Mouse (Mus musculus): Measurements from ENCODE around the gene Ngef. TPM values are rescaled to one million over a fixed set of nuclear protein-coding genes. Genes with fewer than 3 reads are reported as not detected.

The Ngef gene
- total RNA-seq, 1 experiment = 1.2 TPM

DNA sequence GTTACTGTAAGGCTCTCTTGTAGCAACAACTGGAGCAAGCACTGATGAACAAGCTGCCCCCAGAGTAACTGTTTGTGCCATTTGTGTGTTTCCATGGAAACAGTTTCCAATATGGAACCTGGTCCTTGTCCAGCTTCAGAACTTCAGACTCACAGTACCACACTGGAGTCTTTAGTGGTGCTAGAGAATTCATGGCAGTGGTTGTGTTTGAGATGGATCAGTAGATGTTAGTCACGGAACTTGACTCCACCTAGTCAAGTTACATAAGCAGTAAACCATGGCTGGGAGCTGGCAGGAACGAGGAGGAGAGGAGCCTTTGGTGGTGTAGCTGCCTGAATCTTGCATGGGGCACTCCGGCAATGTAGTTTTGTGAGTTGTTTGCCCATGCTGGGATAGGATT is 39.6 kb downstream of the Ngef start:
- H3K27ac ChIP-seq (ENCODE audit: insufficient read depth, low read depth, low read length, poor library complexity, severe bottlenecking) = no peak overlapping the region
- DNase-seq (ENCODE audit: low read depth, low spot score) = no peak
- H3K4me3 ChIP-seq (ENCODE audit: insufficient read depth in 1 of 2, low read depth in 1 of 2, low read length in 2 of 2, poor library complexity in 1 of 2, severe bottlenecking in 1 of 2) = no peak overlapping the region
- in situ Hi-C loops (cut with MboI; ENCODE audit: low sequenced_read_pairs in 2 of 2, unreplicated experiment in 2 of 2) = no loop called here
- H3K36me3 ChIP-seq (ENCODE audit: control insufficient read depth, insufficient read depth, low read length, poor library complexity, severe bottlenecking) = no peaks in the 10 kb centered on the region
- TF ChIP-seq CHD2 (IDR thresholded peaks at IDR 0.05; ENCODE audit: low read depth, low read length) = no peak
- TF ChIP-seq ZNF384 (IDR thresholded peaks at IDR 0.05; ENCODE audit: low read depth, low read length) = no peak
- no peak for TF ChIP-seq MAFK (IDR thresholded peaks at IDR 0.05; ENCODE audit: insufficient read depth, low read depth, low read length)
- TF ChIP-seq ZC3H11A (IDR thresholded peaks at IDR 0.05; ENCODE audit: borderline replicate concordance, low read depth, low read length) = no peak
- TF ChIP-seq HCFC1 (IDR thresholded peaks at IDR 0.05; ENCODE audit: borderline replicate concordance, insufficient read depth, low read length) = no peak
- H3K9me3 ChIP-seq (ENCODE audit: control insufficient read depth, insufficient read depth, low read depth, low read length) = no peaks in the 10 kb centered on the region
- H3K4me1 ChIP-seq (ENCODE audit: control insufficient read depth in 2 of 2, insufficient read depth in 2 of 2, low read length in 2 of 2, poor library complexity in 1 of 2) = no peaks in the 10 kb centered on the region
- no peak overlapping the region for H3K9ac ChIP-seq (ENCODE audit: insufficient read depth, low read depth, low read length, poor library complexity, severe bottlenecking)

DNA sequence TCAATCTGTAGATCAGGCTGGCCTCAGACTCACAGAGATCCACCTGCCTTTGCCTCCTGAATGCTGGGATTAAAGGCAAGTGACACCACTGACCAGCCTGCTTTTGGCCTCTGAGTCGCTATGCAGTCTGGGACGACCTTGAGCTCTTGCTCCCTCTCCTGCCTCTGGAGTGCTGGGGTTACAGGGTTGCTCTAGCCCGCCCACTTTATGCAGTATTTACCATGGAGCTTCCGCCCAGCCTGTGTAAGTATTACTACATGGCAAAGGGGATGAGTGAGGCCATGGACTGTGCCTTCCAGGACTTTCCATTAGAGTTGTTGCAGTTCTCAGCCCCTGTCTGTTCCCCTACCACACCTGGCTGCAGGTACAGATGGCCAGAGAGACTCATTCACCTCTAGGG is 41.3 kb downstream of the Ngef start:
- in situ Hi-C loops (cut with MboI; ENCODE audit: low sequenced_read_pairs in 2 of 2, unreplicated experiment in 2 of 2) = no loop called here

DNA sequence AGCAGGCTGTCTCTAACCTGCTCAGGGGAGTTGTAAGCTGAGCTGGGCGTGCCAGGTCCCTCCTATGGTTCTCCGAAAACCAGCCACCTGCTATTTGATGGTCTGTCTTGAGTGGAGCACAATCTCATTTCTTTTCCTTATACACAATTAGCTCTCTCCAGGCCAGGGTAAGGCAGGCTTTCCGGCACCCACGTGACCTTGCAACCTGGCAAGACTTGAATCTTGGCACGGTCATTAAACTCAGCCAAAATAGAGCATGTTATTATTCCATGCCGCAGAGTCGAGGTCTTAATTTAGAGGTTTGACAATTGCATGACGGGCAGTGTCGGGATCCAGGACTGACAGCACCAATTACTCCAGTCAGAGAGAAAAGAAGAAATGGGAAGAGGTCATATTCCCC is 46.5 kb downstream of the Ngef start:
- in situ Hi-C loops (cut with MboI; ENCODE audit: low sequenced_read_pairs in 2 of 2, unreplicated experiment in 2 of 2) = loop anchor here in 1 of 2 experiments (10.0 kb wide), 1 partner anchor 352 kb away; no protein-coding TSS in a partner anchor
- Histone ChIP-seq H3K9me3 (ENCODE audit: control insufficient read depth, insufficient read depth, low read depth, low read length) (no peaks in the 10 kb centered on the region), H3K36me3 (ENCODE audit: control insufficient read depth, insufficient read depth, low read length, poor library complexity, severe bottlenecking) (no peaks in the 10 kb centered on the region), H3K27ac (ENCODE audit: insufficient read depth, low read depth, low read length, poor library complexity, severe bottlenecking) (no peak overlapping the region), H3K9ac (ENCODE audit: insufficient read depth, low read depth, low read length, poor library complexity, severe bottlenecking) (no peak overlapping the region), H3K4me3 (ENCODE audit: insufficient read depth in 1 of 2, low read depth in 1 of 2, low read length in 2 of 2, poor library complexity in 1 of 2, severe bottlenecking in 1 of 2) (no peak overlapping the region), H3K4me1 (ENCODE audit: control insufficient read depth in 2 of 2, insufficient read depth in 2 of 2, low read length in 2 of 2, poor library complexity in 1 of 2) (peaks cover 0 to 2% of the 10 kb centered on the region in 2 experiments; a peak in 1 of 4 replicates)
- DNase-seq (ENCODE audit: low read depth, low spot score) = no peak
- TF ChIP-seq MAFK (IDR thresholded peaks at IDR 0.05; ENCODE audit: insufficient read depth, low read depth, low read length) (no peak), ZNF384 (IDR thresholded peaks at IDR 0.05; ENCODE audit: low read depth, low read length) (no peak), HCFC1 (IDR thresholded peaks at IDR 0.05; ENCODE audit: borderline replicate concordance, insufficient read depth, low read length) (no peak), CHD2 (IDR thresholded peaks at IDR 0.05; ENCODE audit: low read depth, low read length) (no peak), ZC3H11A (IDR thresholded peaks at IDR 0.05; ENCODE audit: borderline replicate concordance, low read depth, low read length) (no peak)

More for the DNA sequence above, 41.3 kb downstream of the Ngef start:
- no peak overlapping the region for H3K27ac ChIP-seq (ENCODE audit: insufficient read depth, low read depth, low read length, poor library complexity, severe bottlenecking)
- no peaks in the 10 kb centered on the region for H3K9me3 ChIP-seq (ENCODE audit: control insufficient read depth, insufficient read depth, low read depth, low read length)
- DNase-seq (ENCODE audit: low read depth, low spot score) = no peak
- H3K36me3 ChIP-seq (ENCODE audit: control insufficient read depth, insufficient read depth, low read length, poor library complexity, severe bottlenecking) = no peaks in the 10 kb centered on the region
- TF ChIP-seq HCFC1 (IDR thresholded peaks at IDR 0.05; ENCODE audit: borderline replicate concordance, insufficient read depth, low read length) = no peak
- TF ChIP-seq MAFK (IDR thresholded peaks at IDR 0.05; ENCODE audit: insufficient read depth, low read depth, low read length) = no peak
- no peak for TF ChIP-seq CHD2 (IDR thresholded peaks at IDR 0.05; ENCODE audit: low read depth, low read length)
- no peak for TF ChIP-seq ZC3H11A (IDR thresholded peaks at IDR 0.05; ENCODE audit: borderline replicate concordance, low read depth, low read length)
- no peak for TF ChIP-seq ZNF384 (IDR thresholded peaks at IDR 0.05; ENCODE audit: low read depth, low read length)
- no peak overlapping the region for H3K9ac ChIP-seq (ENCODE audit: insufficient read depth, low read depth, low read length, poor library complexity, severe bottlenecking)
- H3K4me1 ChIP-seq (ENCODE audit: control insufficient read depth in 2 of 2, insufficient read depth in 2 of 2, low read length in 2 of 2, poor library complexity in 1 of 2) = no peaks in the 10 kb centered on the region
- H3K4me3 ChIP-seq (ENCODE audit: insufficient read depth in 1 of 2, low read depth in 1 of 2, low read length in 2 of 2, poor library complexity in 1 of 2, severe bottlenecking in 1 of 2) = no peak overlapping the region

DNA sequence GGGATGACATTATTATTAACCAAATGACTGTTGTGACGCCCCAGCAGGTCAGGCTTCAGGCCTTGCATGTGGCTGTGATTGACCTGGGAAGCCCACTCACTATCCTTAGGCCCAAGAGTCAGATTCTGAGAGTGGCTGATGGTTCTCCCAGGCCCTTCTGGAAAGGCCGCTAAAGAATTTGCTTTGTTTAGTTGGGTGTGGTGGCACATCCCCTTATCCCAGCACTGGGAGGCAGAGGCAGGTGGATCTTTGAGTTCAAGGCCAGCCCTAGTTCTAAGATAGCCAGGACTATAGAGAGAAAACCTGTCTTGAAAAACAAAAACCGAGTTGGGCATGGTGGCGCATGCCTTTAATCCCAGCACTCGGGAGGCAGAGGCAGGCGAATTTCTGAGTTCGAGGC is 48.6 kb downstream of the Ngef start:
- no peak for TF ChIP-seq HCFC1 (IDR thresholded peaks at IDR 0.05; ENCODE audit: borderline replicate concordance, insufficient read depth, low read length)
- no peak for TF ChIP-seq MAFK (IDR thresholded peaks at IDR 0.05; ENCODE audit: insufficient read depth, low read depth, low read length)
- no peak for TF ChIP-seq ZNF384 (IDR thresholded peaks at IDR 0.05; ENCODE audit: low read depth, low read length)
- TF ChIP-seq CHD2 (IDR thresholded peaks at IDR 0.05; ENCODE audit: low read depth, low read length) = no peak
- Histone ChIP-seq H3K36me3 (ENCODE audit: control insufficient read depth, insufficient read depth, low read length, poor library complexity, severe bottlenecking) (no peaks in the 10 kb centered on the region), H3K9me3 (ENCODE audit: control insufficient read depth, insufficient read depth, low read depth, low read length) (no peaks in the 10 kb centered on the region), H3K9ac (ENCODE audit: insufficient read depth, low read depth, low read length, poor library complexity, severe bottlenecking) (no peak overlapping the region), H3K27ac (ENCODE audit: insufficient read depth, low read depth, low read length, poor library complexity, severe bottlenecking) (no peak overlapping the region), H3K4me3 (ENCODE audit: insufficient read depth in 1 of 2, low read depth in 1 of 2, low read length in 2 of 2, poor library complexity in 1 of 2, severe bottlenecking in 1 of 2) (no peak overlapping the region), H3K4me1 (ENCODE audit: control insufficient read depth in 2 of 2, insufficient read depth in 2 of 2, low read length in 2 of 2, poor library complexity in 1 of 2) (peaks cover 0 to 2% of the 10 kb centered on the region in 2 experiments; a peak in 1 of 4 replicates)
- in situ Hi-C loops (cut with MboI; ENCODE audit: low sequenced_read_pairs in 2 of 2, unreplicated experiment in 2 of 2) = loop anchor here in 1 of 2 experiments (10.0 kb wide), 1 partner anchor 350 kb away; no protein-coding TSS in a partner anchor
- peak; percentile 13 for DNase-seq (ENCODE audit: low read depth, low spot score)
